Mouse (Mus musculus) kidney, adult 11 months (tissue): ENCODE data around the gene Galntl5.
"Not testable (repeated sequence)": the region's sequence is repeated elsewhere in the genome, so short reads cannot be mapped to it uniquely, and the experiment has no call there.

Experiments used
- DNase-seq: peaks from one replicate; pipeline ENCODE4 v3.0.0; 2022

The Galntl5 gene

GRCm38 (mm10) chr5:25213216-25213615, 32.0 kb downstream of the Galntl5 start:
- DNase-seq: not testable (repeated sequence)

DNA sequence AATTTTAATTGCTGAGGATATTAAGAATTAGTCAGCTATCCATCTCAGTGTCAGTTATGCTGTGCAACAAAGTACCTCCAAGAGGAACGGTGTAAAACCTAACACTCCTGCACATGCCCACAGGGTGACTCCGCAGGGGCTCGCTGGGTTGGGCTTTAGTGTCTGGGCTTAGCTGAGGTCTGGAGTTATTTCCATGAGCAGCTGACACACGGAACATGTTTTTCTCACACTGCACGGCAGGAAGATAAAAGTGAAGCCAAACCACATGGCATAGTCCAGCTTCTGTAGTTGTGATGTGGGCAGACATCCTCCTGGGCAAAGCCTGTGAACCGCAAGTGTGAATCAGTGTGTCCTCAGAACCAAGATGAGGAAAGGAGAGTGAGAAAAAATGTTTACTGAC, 33.7 kb downstream of the Galntl5 start:
- no peak for DNase-seq

GRCm38 (mm10) chr5:25221604-25222003, 40.3 kb downstream of the Galntl5 start, which contains the start of gene Galnt11:
TSS of gene Galnt11 (plus strand) at chr5:25221904.
- DNase-seq: no peak

DNA sequence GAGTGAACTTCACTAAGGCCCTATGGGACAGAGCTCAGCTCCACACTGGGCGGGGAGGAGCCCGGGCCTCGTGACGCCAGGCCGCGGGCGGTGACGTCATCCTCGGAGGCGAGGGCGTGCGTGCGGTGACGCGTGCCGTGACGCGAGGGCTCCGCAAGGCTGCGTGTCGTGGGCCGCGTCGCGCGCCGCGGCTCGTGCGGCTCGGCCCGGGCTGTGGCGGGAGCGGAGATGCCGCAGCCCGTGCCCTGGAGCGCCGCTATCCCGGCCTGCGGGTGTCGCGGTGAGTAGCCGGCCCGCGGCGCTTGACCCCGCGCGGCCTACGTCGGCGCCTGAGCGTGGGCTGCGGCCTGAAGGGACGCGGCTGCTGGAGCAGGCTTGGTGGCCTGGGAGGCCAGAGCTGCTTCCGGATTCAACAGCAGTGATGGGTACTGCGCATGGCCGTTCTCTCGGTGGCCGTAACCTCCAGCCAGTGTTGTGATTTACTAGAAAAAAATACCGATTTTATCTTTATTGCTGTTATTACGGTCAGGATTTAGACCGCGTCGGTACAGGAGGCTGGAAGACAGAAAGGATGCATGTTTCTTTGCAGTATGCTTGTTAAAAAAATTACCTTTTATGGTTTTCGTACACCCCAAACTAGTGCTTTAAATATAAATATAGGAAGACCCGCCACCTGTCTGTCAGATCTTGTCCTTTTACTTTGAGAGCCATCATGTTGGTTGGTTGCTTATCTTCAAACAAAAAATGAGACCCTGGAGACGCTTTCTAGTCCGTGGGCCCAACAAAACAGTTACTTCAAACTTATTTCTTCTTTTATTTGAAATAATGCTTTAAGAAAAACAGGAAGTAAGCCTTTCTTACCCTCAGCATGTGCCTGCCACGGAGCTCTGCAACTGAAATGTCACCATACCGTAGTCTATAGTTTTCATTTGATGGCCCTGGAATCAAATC, 41.8 kb downstream of the Galntl5 start, which contains the start of gene E130116L18Rik:
Gene E130116L18Rik (minus strand): TSS at position 402 of the 951 bp plus-strand sequence.
- peak; percentile 83 for DNase-seq

DNA sequence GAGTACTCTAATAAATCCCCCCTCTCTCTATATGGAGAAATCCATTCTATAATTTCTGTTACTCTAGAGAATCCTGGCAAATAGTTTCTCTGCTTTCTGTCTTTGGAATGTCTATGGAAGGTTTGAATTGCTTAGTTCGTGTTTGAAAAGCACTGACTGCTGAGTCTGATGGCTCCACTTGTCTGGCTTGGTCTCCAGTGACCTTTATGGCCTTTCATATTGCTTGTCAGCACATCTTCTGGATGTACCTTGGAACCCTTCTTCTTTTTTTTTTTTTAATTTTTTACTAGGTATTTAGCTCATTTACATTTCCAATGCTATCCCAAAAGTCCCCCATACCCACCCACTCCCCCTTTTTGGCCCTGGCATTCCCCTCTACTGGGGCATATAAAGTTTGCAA, 43.1 kb downstream of the Galntl5 start:
- DNase-seq: peak; percentile 58

DNA sequence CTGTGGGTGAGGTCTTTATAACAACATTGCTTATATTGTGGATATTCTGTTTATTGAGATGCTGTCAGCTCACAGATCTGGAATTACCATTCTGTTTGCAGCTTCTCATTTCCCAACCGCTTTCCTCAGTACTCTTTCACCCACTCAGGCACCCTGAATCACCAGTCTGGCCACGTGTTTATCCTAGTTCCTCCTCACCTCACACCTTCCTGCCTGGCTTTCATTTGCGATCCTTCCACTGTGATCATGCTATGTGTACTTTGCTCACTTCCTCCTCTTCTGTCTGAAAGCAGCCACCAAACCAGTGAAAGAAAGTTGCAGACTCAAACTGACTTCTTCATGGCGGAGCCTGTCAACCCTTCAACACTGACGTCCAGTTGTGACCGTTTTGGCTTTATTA, 61.8 kb downstream of the Galntl5 start:
- peak; percentile 70 for DNase-seq

DNA sequence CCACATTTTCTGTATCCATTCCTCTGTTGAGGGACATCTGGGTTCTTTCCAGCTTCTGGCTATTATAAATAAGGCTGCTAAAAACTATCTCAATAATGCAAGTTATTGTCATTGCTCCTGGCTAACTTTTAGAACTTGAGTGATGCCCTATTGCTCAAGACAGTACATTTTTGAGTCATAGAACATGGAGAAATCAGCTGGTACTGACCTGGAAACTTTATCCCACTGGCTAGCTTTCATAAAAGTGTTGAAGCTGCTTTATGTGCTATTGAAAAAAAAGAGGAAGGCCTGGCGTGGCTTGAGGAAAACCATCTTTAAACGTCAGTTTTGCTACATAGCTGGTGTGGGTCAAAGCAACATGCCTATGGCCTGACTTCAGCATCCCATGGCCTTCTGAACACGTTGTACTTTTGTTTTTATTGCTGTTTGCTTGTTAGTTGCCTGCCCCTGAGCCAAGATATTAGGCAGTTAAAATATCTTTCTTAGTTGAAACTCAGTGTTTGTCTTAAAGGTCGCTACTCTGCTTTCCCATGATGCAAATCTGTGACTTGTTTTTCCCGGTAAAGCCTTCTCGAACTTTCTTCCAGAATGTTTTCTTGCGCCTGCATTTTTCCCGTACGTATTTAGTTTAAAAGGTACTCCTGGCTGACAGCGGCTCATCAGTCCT, 64.7 kb downstream of the Galntl5 start:
- DNase-seq: no peak

GRCm38 (mm10) chr5:25246473-25246865, 65.2 kb downstream of the Galntl5 start:
- DNase-seq: no peak

DNA sequence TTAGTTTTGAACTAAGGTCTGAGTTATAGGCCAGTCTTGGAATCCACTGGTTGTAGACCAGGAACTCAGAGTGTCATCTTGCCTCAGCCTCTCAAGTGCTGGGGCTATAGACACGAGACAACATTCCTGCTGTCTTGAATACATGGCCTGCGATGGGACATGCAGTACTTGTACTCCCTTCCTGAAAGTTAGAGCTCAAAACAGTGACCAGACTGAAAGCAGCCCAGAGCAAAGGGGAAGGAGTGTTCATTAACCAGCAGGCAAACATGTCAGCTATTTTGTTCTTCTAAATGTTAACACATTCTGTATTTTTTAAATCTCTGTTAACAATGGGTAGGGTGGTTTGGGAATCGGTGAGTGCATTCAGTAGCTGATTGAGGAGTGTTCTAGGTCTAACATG, 65.8 kb downstream of the Galntl5 start:
- peak; percentile 74 for DNase-seq

DNA sequence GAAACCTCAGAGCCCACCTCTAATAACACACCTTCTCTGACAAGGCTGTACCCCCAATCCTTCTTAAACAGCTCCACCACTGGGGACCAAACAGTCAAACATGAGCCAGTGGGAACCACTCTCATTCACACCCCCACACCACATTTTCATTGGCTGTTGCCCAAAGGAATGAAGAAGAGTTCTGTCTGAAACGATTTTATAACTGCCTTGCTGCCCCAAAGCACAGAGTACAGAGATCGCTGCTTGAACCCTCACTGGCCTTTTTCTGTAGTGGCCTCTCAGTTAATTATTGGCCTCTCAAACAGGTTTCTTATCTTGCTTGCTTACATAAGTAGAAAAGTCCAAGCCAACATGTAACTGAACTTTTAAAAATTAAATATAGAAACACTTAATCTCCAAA, 71.2 kb downstream of the Galntl5 start:
- DNase-seq: peak; percentile 85

GRCm38 (mm10) chr5:25252825-25253544, 71.7 kb downstream of the Galntl5 start:
- DNase-seq: no peak

DNA sequence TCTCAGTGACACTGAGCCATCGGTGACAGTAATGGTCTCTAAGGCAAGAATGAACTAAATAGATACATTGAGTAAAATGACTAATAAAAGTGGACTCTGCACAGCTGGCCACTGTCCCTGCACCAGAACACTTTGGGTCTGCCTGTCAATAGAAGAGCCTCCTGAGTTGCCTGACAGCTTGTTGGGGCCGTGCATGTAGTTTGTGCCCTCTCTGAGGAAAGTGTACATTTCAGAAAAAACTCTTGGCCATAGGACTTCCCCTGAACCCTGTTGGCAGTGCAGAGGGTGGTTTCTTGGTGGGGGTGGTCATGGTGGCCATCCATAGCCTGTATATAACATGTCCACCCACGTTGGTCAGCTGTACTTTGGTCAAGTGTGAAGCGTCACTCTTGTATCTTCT, 73.2 kb downstream of the Galntl5 start:
- no peak for DNase-seq

GRCm38 (mm10) chr5:25256686-25257085, 75.4 kb downstream of the Galntl5 start:
- no peak for DNase-seq

GRCm38 (mm10) chr5:25261452-25261851, 80.2 kb downstream of the Galntl5 start:
- DNase-seq: peak; percentile 49

GRCm38 (mm10) chr5:25262266-25262665, 81.0 kb downstream of the Galntl5 start:
- DNase-seq: no peak

- peak; percentile 45 for DNase-seq
Measured at GRCm38 (mm10) chr5:25268258-25268888, 87.1 kb downstream of the Galntl5 start.
